Mouse (Mus musculus) olfactory bulb, adult 2 months (tissue): ENCODE results near the gene Lrfn1.

Experiments
- CTCF ChIP-seq: fragments of 200-500 bp; IDR thresholded peaks from 2 replicates; pipeline ENCODE4 v1.5.1; 2012; ENCODE audit warnings: low read depth, mild to moderate bottlenecking, low read length, moderate library complexity; ENCODE audit not compliant: insufficient read depth
- POLR2A ChIP-seq: fragments of 200-500 bp; IDR thresholded peaks from 2 replicates; pipeline ENCODE4 v1.6.1; 2012; ENCODE audit warnings: mild to moderate bottlenecking, low read depth, low read length, moderate library complexity; ENCODE audit not compliant: insufficient read depth

DNA sequence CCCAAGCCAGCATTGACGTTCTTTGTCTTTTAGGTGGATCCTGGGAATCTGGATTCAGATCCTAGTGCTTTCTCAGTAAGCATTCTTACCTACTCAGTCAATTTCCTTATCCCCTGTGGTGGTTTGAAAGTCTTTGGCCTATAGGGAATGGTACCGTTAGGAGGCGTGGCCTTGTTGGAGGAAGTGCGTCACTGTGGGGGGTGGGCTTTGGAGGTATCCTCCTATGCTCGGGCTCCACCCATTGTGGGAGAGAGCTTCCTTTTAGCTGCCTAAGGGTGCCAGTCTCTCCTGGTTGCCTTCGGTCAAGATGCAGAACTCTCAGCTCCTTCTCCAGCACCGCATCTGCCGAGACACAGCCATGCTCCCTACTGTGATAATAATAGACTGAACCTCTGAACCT, 40.5 kb downstream of the Lrfn1 start:
- TF ChIP-seq CTCF (no peak), POLR2A (no peak)
